Mouse (Mus musculus) limb, embryonic 12.5 days (tissue): ENCODE results near the gene Pbxip1. TPM values are rescaled to one million over a fixed set of nuclear protein-coding genes. Genes with fewer than 3 reads are reported as not detected.
A peak's percentile ranks its signal among the peaks of the same experiment; 100 is the strongest.

Source experiments
- ATAC-seq: fragments of 200-750 bp; cut with Nextera tagmentation; 2 replicates; pipeline ENCODE4 v1.8.0; 2017; ENCODE audit warnings: low read depth, moderate TSS enrichment; ENCODE audit not compliant: insufficient number of reproducible peaks, insufficient read depth, low FRiP score, low TSS enrichment
- H3K27ac ChIP-seq: fragments of 300-500 bp; sonication (generic); 2 replicates; pipeline ENCODE4 v1.5.1; 2016; ENCODE audit warnings: mild to moderate bottlenecking, moderate library complexity
- H3K27me3 ChIP-seq: fragments of 300-500 bp; sonication (generic); 2 replicates; pipeline ENCODE4 v1.6.1; 2016; ENCODE audit warnings: mild to moderate bottlenecking, moderate library complexity
- H3K36me3 ChIP-seq: fragments of 300-500 bp; sonication (generic); 2 replicates; pipeline ENCODE4 v1.6.1; 2016; ENCODE audit warnings: mild to moderate bottlenecking, moderate library complexity
- H3K4me1 ChIP-seq: fragments of 300-500 bp; sonication (generic); replicated peaks from 2 replicates; pipeline ENCODE4 v1.6.1; 2016
- H3K4me2 ChIP-seq: fragments of 300-500 bp; sonication (generic); 2 replicates; pipeline ENCODE4 v1.6.1; 2016; ENCODE audit warnings: mild to moderate bottlenecking, moderate library complexity
- H3K4me3 ChIP-seq: fragments of 300-500 bp; sonication (generic); replicated peaks from 2 replicates; pipeline ENCODE4 v1.5.1; 2016; ENCODE audit warnings: mild to moderate bottlenecking
- H3K9ac ChIP-seq: fragments of 300-500 bp; sonication (generic); replicated peaks from 2 replicates; pipeline ENCODE4 v1.6.1; 2016; ENCODE audit warnings: mild to moderate bottlenecking, moderate library complexity
- H3K9me3 ChIP-seq: fragments of 300-500 bp; sonication (generic); 2 replicates; pipeline ENCODE4 v1.6.1; 2016; ENCODE audit warnings: mild to moderate bottlenecking, moderate library complexity
- WGBS: fragments of 180-500 bp; shearing (Covaris S2); methylation state at CpG from one replicate; pipeline ENCODE4 v1.1.7; 2016; 5-methylcytosine and 5-hydroxymethylcytosine counted together
- polyA plus RNA-seq: library from polyadenylated mRNA; unstranded; fragments of >200 nt; fragmentation: Nextera tagmentation; extraction: Ambion mirVana; gene quantifications from 2 replicates; pipeline ENCODE4 v1.2.1, GENCODE M21; 2016

Gene Pbxip1
- 27.4 and 28.5 TPM in 2 replicates for polyA plus RNA-seq

DNA sequence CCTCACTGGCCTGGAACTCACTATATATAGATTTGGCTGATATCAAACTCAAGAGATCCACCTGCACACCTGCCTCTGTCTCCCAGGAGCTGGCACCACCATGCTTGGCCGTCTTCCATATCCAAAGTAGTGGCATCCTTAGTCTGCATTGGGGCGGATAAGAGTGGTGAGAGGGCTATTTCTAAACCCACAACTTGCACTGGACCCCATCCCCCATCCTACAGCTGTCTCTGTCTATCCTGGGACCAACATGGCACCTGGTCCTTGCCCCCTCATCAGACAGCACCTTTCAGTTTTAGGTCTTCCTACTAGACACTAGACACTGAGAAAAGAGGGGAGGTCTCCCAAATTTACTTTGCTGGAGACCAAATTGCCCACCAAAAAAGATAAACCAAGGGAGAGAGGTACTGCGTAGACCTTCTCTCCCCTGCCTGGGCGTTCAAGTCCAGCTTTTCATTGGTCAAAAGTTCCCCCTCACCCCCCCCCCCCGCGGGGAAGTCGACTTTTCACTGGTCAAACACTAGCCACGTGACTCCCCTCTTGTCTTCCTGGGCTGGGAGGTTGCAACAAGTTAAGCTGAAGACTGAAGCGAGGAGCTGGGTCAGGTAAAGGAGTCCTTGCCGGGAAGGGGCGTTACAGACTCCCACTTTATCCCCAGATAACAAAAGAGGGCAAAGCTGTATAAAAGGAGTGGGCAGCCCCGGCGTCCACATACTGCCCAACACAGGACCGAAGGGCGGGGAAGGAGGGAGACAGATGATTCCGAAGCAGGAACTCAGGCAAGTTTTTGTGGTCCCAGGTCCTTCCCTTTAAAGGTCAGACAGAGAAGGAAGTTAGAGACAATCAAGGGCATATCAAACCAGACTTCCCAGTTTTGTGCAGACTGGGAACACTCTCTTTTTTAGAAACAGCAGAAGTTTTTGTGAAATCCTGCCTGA, at the start of gene Pbxip1:
Pbxip1 (plus strand) TSS at position 531 of the 938 bp plus-strand sequence.
- WGBS = 3% methylated on average over 16 of the region's 16 CpGs
- no peaks in the 10 kb centered on the region for H3K9me3 ChIP-seq
- H3K27ac ChIP-seq = peak within 1 kb of the TSS; percentile 78

DNA sequence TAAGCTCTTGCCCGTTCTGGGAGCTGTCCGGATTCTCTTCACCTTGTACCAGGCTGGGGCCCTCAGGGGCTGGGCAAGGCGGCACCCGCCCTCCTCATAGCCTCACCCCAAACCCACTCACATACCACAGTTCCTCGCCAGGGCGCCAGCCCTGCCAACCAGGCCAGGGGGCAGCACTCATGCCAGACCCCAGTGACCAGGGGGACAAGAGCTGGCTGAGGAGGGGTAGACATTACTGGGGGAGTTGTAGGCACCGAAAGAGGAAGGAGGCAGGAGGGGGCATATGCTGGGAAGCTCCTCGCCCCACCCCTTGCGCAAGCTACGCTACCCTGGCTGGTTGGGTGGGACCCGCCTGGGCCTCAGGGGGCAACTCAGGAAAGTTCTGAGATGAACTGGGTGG, 48.9 kb upstream of the Pbxip1 start:
- Histone ChIP-seq H3K27ac (no peak overlapping the region), H3K4me2 (no peak overlapping the region)
- 79% methylated on average over 11 of the region's 11 CpGs for WGBS

More for the DNA sequence above, at the start of gene Pbxip1:
- H3K4me2 ChIP-seq = peak within 1 kb of the TSS; percentile 70
- peak within 1 kb of the TSS; percentile 72 for H3K9ac ChIP-seq
- H3K36me3 ChIP-seq = peaks cover 41% of the 10 kb centered on the region
- peak; percentile 57 for ATAC-seq
- H3K4me3 ChIP-seq = peak within 1 kb of the TSS; percentile 55
- no peaks in the 10 kb centered on the region for H3K27me3 ChIP-seq
- H3K4me1 ChIP-seq = peaks cover 16% of the 10 kb centered on the region

DNA sequence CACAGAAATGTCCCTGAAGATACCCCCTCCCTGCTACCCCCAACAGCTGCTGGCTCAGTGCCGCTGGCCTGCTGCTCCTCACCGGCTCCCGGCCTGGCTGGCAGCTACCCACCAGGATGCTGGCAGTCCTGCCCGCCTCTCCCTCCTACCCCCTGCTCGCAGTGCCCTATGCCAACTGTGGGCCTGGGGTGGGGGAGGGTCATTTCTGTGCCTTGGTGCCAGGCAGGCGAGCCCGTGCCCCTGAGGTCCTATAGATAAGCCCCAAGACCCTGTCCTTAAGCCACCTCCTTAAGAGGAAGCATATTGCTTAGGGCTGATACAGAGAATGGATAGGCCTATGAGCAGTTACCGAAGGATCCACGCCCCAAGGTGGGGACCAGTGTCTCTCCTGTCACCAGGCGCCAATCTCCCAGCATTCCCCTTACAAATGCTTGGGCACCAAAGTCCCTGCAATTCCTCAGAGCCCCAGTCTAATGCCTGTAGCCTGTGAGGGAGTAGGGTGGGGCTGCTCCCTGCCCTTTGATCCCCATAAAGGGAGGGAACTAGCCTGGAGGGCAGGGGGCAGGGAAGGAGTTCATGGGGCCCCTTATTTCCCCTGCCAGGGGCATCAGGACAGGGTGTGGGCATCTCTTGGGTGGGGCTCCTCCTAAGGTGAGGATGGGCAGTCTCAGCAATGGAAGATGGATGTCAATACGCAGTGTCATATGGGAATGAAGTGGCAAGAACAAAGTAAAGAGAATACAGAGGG, 48.2 kb upstream of the Pbxip1 start:
- 77% methylated on average over 11 of the region's 11 CpGs for WGBS
- no peak overlapping the region for H3K4me2 ChIP-seq
- no peaks in the 10 kb centered on the region for H3K36me3 ChIP-seq
- no peak for ATAC-seq
- peaks cover 26% of the 10 kb centered on the region for H3K27me3 ChIP-seq
- H3K9me3 ChIP-seq = no peaks in the 10 kb centered on the region
- peaks cover 54% of the 10 kb centered on the region for H3K4me1 ChIP-seq
- no peak overlapping the region for H3K4me3 ChIP-seq
- H3K9ac ChIP-seq = no peak overlapping the region
- H3K27ac ChIP-seq = no peak overlapping the region

More for the DNA sequence above, 48.9 kb upstream of the Pbxip1 start:
- no peaks in the 10 kb centered on the region for H3K36me3 ChIP-seq
- no peak overlapping the region for H3K9ac ChIP-seq
- H3K27me3 ChIP-seq = peaks cover 20% of the 10 kb centered on the region
- ATAC-seq = no peak
- no peak overlapping the region for H3K4me3 ChIP-seq
- no peaks in the 10 kb centered on the region for H3K9me3 ChIP-seq
- peaks cover 48% of the 10 kb centered on the region for H3K4me1 ChIP-seq

DNA sequence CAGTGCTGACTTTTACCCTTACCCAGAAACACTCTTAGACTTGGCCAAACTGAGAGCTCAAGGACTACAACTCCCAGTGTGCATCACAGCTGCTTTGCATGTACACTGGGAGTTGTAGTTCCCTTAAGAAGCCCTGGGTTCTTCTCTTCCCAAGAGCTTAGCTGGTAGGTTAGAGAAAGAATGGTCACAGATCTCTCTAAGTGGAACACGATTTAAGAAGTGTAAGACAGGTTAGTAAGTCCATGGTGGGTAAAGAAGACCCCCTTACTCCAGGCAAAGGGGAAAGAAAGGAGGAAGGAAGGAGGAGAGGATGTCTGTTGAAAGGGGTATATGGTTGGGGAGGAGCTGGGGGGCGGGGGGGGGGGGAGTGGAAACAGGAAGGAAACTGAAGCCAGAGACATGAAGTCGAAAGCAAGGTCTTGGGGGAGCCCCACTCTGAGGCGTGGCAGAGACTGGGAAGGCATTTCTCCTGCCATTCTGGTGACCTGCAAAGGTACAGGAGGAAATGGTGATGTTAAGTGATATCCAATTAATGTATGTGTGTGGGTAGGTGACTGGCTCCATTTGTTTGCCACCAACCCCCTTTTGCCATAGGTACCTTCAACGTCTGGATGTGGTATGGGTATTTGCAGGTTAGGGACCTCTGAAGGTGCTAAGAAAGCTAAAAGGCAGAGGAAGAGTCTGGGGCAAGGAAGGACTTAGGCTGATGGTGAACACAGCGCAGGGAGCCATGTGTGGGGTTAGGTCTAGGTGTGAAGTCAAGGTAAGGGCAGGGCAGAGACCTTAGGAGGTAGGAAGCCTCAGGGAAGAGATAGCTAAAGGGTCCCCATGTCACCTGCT, 47.4 kb upstream of the Pbxip1 start:
- H3K27me3 ChIP-seq = peaks cover 26% of the 10 kb centered on the region
- ATAC-seq = no peak
- no peak overlapping the region for H3K4me2 ChIP-seq
- no peak overlapping the region for H3K27ac ChIP-seq
- 60% methylated on average over 6 of the region's 6 CpGs for WGBS
- no peak overlapping the region for H3K9ac ChIP-seq
- H3K4me3 ChIP-seq = no peak overlapping the region
- peaks cover 58% of the 10 kb centered on the region for H3K4me1 ChIP-seq
- H3K36me3 ChIP-seq = no peaks in the 10 kb centered on the region
- no peaks in the 10 kb centered on the region for H3K9me3 ChIP-seq

DNA sequence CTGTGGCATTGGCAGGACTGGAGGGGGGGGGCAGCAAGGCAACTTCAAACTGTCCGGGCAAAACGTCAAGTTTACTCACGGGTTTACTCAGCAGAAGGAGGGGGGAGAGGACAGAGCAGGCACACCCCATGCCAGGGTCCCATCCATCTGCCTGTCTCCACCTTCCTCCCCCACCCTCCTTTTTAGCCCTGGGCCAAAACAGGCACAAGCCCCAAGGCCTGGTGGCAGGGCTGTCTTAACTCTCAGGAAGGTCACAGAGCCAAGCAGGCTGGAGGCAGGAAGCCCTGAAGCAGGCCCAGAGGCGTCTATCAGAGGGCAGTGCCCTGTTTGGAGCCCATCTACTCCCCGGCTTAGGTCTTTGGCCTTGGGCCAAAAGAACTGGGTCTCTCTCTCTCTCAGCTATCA, 46.4 kb upstream of the Pbxip1 start:
- no peak overlapping the region for H3K4me2 ChIP-seq
- WGBS = 52% methylated on average over 5 of the region's 5 CpGs
- H3K27ac ChIP-seq = no peak overlapping the region
- H3K27me3 ChIP-seq = peaks cover 26% of the 10 kb centered on the region
- ATAC-seq = no peak
- no peaks in the 10 kb centered on the region for H3K9me3 ChIP-seq
- peaks cover 61% of the 10 kb centered on the region for H3K4me1 ChIP-seq
- H3K4me3 ChIP-seq = no peak overlapping the region
- H3K36me3 ChIP-seq = no peaks in the 10 kb centered on the region
- H3K9ac ChIP-seq = no peak overlapping the region

DNA sequence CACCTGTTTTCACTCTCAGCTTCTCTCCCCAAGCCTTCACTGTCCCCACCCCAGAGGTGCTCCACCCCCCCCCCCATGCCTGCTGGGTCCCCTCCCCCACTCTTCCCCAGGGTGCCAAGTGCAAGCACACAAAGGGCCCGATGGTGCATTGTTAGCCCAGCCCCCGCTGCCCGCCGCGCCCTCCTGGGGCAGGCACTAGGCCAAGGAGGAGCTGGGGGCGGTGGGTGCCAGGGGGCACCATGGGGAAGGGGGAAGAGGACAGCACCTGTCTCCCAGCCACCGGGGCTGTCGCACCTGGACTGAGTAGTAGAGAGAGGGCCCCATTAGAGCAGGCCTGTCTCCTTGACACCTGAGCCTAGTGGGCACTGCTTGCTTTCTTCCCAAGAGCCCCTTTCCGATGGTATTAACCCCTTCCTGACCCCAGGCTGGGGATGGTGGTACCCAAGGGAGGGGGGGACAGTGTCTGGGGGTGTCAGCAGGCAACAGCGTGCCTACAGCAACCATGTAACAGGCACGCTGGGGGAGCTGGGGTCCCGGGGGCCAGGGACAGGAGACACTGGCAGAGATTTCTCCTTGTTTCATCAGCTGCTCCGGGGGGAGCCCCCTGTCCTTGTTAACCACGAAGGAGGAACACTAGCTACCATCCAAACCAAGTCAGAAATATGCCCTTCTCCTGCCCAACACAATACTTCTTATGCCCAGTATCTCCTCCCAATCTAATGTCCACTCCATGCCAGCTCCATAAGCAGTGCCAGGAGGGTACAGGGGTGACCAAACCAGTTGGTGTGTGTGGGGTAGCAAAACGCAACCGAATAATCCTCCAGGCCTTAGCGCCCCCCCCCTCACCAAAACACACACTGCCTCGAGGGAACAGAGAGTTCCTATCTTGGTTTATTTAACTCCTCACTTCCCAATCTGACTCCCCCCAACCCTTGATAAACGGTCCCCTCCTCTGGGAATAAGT, 45.5 kb upstream of the Pbxip1 start:
- Histone ChIP-seq H3K9me3 (no peaks in the 10 kb centered on the region), H3K36me3 (no peaks in the 10 kb centered on the region), H3K4me1 (peaks cover 64% of the 10 kb centered on the region), H3K4me2 (peak overlapping the region; percentile 100), H3K4me3 (peak overlapping the region; percentile 53), H3K27ac (no peak overlapping the region), H3K27me3 (peaks cover 26% of the 10 kb centered on the region), H3K9ac (peak overlapping the region; percentile 54; the same call in 1 of the 2 replicates)
- 13% methylated on average over 19 of the region's 19 CpGs for whole genome bisulfite sequencing
- ATAC-seq = no peak

DNA sequence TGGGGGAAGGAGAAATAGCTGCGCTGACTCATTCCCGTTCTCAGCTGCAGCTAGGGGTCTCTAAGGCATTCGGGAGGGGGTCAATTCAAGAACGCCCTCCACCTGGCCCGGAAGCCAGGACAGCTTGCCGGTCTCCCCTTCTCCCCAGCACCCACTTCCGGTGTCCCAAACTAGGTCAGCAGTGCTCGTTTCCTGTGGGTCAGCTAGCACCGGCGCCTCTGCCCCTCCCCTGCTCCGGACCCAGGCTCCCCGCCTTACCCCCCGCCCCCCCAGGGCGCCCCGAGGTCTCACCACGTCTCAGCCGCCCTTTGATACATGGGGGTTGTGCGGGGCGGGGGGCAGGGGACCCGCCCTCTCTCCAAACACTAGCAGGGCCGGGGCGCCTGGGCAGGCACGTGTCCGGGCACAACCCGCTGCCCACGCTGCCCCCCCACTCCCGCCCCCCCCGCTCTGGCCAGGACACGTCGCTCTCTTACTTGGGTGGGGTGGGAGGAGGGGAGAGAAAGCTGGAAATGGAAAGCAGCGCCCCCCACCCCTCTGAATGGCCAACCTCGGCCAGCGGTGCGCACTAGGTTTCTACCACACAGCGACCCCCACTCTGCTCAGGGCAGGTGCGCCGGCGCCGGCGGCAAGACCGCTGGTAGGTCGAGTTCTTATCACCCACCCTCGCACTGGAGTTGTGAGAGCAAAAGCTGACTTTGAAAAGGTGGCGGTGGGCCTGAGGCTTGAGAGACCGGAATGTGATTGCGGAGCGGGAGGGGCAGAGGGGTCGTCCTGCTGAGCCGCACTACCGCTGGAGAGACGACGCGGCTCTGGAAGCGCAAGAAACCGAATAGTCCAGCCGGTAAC, 44.6 kb upstream of the Pbxip1 start:
- Histone ChIP-seq H3K36me3 (no peaks in the 10 kb centered on the region), H3K4me1 (peaks cover 64% of the 10 kb centered on the region), H3K27ac (no peak overlapping the region), H3K9me3 (no peaks in the 10 kb centered on the region), H3K4me2 (peak overlapping the region; percentile 100), H3K9ac (peak overlapping the region; percentile 54; the same call in 1 of the 2 replicates), H3K4me3 (peak overlapping the region; percentile 53), H3K27me3 (peaks cover 26% of the 10 kb centered on the region)
- no peak for ATAC-seq
- WGBS = under 1% methylated on average over 53 of the region's 56 CpGs

DNA sequence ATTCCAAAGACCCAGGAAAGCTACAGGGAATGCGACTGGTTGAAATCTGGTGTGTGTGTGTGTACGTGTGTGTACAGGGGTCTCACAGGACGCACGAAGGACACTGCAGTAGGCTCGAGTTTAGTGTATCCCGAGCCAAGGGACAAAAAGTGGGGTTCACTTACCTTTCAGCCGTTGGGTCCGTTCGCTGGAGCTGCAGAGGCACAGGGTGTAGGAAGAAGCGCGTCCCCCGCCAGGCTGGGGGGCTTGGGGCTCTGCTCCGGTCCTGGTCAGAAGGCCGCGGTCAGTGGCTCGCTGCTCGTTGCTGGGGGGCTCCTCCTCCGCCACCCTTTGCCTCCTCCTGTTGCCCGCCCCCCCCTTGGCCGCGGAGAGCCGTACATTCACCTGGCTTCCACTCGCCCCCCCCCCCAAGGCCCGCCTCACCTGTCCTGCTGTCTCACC, 43.6 kb upstream of the Pbxip1 start:
- WGBS = 2% methylated on average over 21 of the region's 24 CpGs
- Histone ChIP-seq H3K27me3 (peaks cover 26% of the 10 kb centered on the region), H3K4me1 (peaks cover 62% of the 10 kb centered on the region), H3K4me3 (peak overlapping the region; percentile 53), H3K4me2 (peak overlapping the region; percentile 100), H3K9ac (peak overlapping the region; percentile 50), H3K27ac (no peak overlapping the region), H3K36me3 (no peaks in the 10 kb centered on the region), H3K9me3 (no peaks in the 10 kb centered on the region)
- no peak for ATAC-seq

DNA sequence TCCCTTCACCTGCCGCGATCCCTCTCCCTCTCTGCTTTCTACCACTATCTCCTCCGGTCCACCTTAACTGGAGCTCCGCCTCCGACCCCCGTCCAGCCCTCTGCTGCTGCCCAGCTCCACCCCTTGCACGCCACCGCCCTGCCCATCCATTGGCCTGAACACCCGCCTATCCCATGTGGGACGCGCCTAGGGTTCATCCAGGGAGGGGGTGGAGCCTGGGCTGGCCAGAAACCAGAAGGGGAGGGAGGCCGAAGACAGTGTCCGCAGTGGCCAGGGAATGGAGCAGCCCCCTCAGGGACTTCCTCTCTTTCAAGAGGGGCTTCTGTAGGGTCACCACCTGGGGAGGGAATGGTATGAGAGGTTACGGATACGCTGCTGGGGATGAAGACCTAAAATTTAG, 42.9 kb upstream of the Pbxip1 start:
- H3K36me3 ChIP-seq = no peaks in the 10 kb centered on the region
- peak overlapping the region; percentile 55 for H3K9ac ChIP-seq
- H3K27me3 ChIP-seq = peaks cover 26% of the 10 kb centered on the region
- H3K27ac ChIP-seq = peak overlapping the region; percentile 84
- ATAC-seq = peak; percentile 93
- H3K4me1 ChIP-seq = peaks cover 62% of the 10 kb centered on the region
- WGBS = 1% methylated on average over 15 of the region's 15 CpGs
- peak overlapping the region; percentile 53 for H3K4me3 ChIP-seq
- H3K4me2 ChIP-seq = peak overlapping the region; percentile 100
- H3K9me3 ChIP-seq = no peaks in the 10 kb centered on the region
